Mouse (Mus musculus): ENCODE measurements around the gene Olfr1201. TPM values are rescaled to one million over a fixed set of nuclear protein-coding genes. Genes with fewer than 3 reads are reported as not detected.

Olfr1201 gene
- polyA plus RNA-seq (2014; fragmentation: Illumina TruSeq; extraction: RNeasy Lipid Tissue Mini Kit (QIAGEN cat#74804); ENCODE audit: low read depth, low replicate concordance) = not detected

DNA sequence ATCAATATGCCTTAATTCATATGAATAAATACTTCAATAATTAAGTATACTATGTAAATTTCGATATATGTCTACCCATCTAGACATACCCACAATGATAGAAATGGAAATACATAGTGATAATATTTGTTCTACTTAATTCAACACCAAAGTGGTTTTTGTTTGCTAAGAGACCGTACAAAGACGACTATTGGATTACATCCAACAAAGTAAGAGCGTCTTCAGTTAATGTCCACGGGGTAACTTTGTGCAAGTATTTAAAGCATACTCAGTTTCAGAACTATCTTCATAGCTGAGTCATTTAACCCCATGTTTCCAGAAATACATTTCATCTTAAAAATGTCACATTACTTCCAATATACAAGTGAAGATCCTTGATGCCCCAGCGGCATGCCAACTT, at the start of gene Olfr1201:
Gene Olfr1201 (plus strand): TSS at position 301 of the 400 bp plus-strand sequence.

DNA sequence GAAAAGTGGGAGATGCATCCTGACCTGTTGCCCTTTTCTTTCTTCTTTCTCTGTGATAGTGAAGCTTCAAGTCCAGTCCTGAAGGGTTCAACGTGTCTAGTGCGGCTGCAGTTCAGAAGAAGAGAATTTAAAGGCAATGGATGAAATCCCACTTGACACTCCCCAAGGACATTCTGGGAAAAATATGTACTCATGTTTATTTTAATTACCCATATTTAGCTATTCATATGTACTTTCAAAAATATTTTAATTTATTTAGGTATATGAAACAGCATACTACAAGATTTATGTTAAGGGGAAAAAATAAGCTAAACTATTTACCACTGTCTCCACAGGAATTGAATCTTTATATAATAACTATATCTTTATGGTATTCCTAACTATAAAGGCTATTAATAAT, 41.6 kb upstream of the Olfr1201 start, which contains the start of gene Olfr1198:
Gene Olfr1198 (minus strand): TSS at position 101 of the 400 bp plus-strand sequence.

GRCm38 (mm10) chr2:88760369-88760768, 32.5 kb upstream of the Olfr1201 start, which contains the start of gene Olfr1199:
TSS of gene Olfr1199 (minus strand) at chr2:88760469.

DNA sequence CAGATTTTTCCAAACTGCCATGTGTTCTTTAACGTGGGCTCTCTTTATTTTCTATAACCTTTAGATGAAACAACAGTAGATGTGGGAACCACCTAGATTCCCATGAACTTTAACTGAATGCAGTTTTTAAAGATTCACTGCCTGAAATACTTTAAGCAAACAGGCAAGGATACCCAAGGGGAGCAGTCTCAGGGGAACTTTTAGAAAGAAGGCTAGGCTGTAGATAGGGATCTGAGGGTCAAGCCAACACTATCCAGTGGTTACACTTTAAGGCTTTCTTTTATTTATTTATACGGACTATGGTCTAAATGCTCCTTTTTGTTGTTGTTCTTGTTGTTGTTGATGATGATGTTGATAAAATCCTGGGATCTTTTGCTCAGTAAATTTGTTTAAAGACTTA, 22.4 kb upstream of the Olfr1201 start, which contains the start of gene Olfr1200:
Gene Olfr1200 (minus strand): TSS at position 101 of the 400 bp plus-strand sequence.

DNA sequence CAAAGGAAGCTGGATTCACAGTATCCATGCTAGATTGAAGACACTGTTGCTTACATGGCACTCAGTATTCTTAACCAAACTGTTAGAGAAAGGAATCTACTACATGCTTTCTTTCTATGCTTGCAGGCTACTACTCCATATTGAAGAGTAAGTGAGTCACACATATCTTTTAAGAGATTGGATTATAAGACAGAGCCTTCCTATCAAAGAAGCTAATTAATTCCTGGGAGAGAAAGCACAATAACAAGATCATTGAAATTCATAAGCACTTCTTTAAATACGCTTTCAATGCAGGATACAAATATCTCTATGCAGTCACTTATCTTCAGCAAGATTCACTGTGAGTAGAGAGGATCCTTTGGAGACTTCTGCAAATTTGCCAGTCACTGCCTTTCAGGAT, 21.4 kb downstream of the Olfr1201 start, which contains the start of gene Olfr1202:
Gene Olfr1202 (plus strand): TSS at position 301 of the 400 bp plus-strand sequence.

DNA sequence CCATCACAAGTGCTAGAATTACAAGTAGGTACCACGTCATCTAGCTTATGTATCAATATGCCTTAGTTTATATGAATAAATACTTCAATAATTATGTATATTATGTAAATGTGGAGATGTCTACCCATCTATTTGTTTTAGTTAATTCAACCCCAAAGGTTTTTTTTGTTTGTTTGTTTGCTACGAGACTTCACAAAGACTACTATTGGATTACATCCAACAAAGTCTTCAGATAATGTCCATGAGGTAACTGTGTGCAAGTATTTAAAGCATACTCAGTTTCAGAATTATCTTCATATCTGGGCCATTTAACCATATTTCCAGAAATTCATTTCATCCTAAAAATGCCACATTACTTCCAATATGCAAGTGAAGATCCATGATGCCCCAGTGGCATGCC, 36.6 kb downstream of the Olfr1201 start, which contains the start of gene Olfr1205:
Gene Olfr1205 (plus strand): TSS at position 301 of the 400 bp plus-strand sequence.

Other genes starting within 250 kb of the Olfr1201 start
- not detected for gene Olfr1188, start 236.1 kb upstream of the Olfr1201 start, polyA plus RNA-seq (2014; fragmentation: Illumina TruSeq; extraction: RNeasy Lipid Tissue Mini Kit (QIAGEN cat#74804); ENCODE audit: low read depth, low replicate concordance)
- gene Olfr1189, start 206.6 kb upstream of the Olfr1201 start, polyA plus RNA-seq (2014; fragmentation: Illumina TruSeq; extraction: RNeasy Lipid Tissue Mini Kit (QIAGEN cat#74804); ENCODE audit: low read depth, low replicate concordance) = not detected
- not detected for gene Olfr1191-ps1, start 152.5 kb upstream of the Olfr1201 start, polyA plus RNA-seq (2014; fragmentation: Illumina TruSeq; extraction: RNeasy Lipid Tissue Mini Kit (QIAGEN cat#74804); ENCODE audit: low read depth, low replicate concordance)
- not detected for gene Olfr1192-ps1, start 144.5 kb upstream of the Olfr1201 start, polyA plus RNA-seq (2014; fragmentation: Illumina TruSeq; extraction: RNeasy Lipid Tissue Mini Kit (QIAGEN cat#74804); ENCODE audit: low read depth, low replicate concordance)
- not detected for gene Olfr1193, start 117.4 kb upstream of the Olfr1201 start, polyA plus RNA-seq (2014; fragmentation: Illumina TruSeq; extraction: RNeasy Lipid Tissue Mini Kit (QIAGEN cat#74804); ENCODE audit: low read depth, low replicate concordance)
- gene Olfr1195, start 103.8 kb upstream of the Olfr1201 start, polyA plus RNA-seq (2014; fragmentation: Illumina TruSeq; extraction: RNeasy Lipid Tissue Mini Kit (QIAGEN cat#74804); ENCODE audit: low read depth, low replicate concordance) = not detected
- gene Olfr1196, start 88.4 kb upstream of the Olfr1201 start, polyA plus RNA-seq (2014; fragmentation: Illumina TruSeq; extraction: RNeasy Lipid Tissue Mini Kit (QIAGEN cat#74804); ENCODE audit: low read depth, low replicate concordance) = not detected
- not detected for gene Olfr1197, start 60.7 kb upstream of the Olfr1201 start, polyA plus RNA-seq (2014; fragmentation: Illumina TruSeq; extraction: RNeasy Lipid Tissue Mini Kit (QIAGEN cat#74804); ENCODE audit: low read depth, low replicate concordance)
- gene Olfr1198, start 41.7 kb upstream of the Olfr1201 start, polyA plus RNA-seq (2014; fragmentation: Illumina TruSeq; extraction: RNeasy Lipid Tissue Mini Kit (QIAGEN cat#74804); ENCODE audit: low read depth, low replicate concordance) = not detected
- not detected for gene Olfr1199, start 32.6 kb upstream of the Olfr1201 start, polyA plus RNA-seq (2014; fragmentation: Illumina TruSeq; extraction: RNeasy Lipid Tissue Mini Kit (QIAGEN cat#74804); ENCODE audit: low read depth, low replicate concordance)
- not detected for gene Olfr1200, start 22.5 kb upstream of the Olfr1201 start, polyA plus RNA-seq (2014; fragmentation: Illumina TruSeq; extraction: RNeasy Lipid Tissue Mini Kit (QIAGEN cat#74804); ENCODE audit: low read depth, low replicate concordance)
- not detected for gene Olfr1202, start 21.5 kb downstream of the Olfr1201 start, polyA plus RNA-seq (2014; fragmentation: Illumina TruSeq; extraction: RNeasy Lipid Tissue Mini Kit (QIAGEN cat#74804); ENCODE audit: low read depth, low replicate concordance)
- not detected for gene Olfr1205, start 36.7 kb downstream of the Olfr1201 start, polyA plus RNA-seq (2014; fragmentation: Illumina TruSeq; extraction: RNeasy Lipid Tissue Mini Kit (QIAGEN cat#74804); ENCODE audit: low read depth, low replicate concordance)
- not detected for gene Olfr1204, start 56.3 kb downstream of the Olfr1201 start, polyA plus RNA-seq (2014; fragmentation: Illumina TruSeq; extraction: RNeasy Lipid Tissue Mini Kit (QIAGEN cat#74804); ENCODE audit: low read depth, low replicate concordance)
- not detected for gene Olfr1206, start 70.2 kb downstream of the Olfr1201 start, polyA plus RNA-seq (2014; fragmentation: Illumina TruSeq; extraction: RNeasy Lipid Tissue Mini Kit (QIAGEN cat#74804); ENCODE audit: low read depth, low replicate concordance)
- gene Olfr1208, start 109.3 kb downstream of the Olfr1201 start, polyA plus RNA-seq (2014; fragmentation: Illumina TruSeq; extraction: RNeasy Lipid Tissue Mini Kit (QIAGEN cat#74804); ENCODE audit: low read depth, low replicate concordance) = not detected
- not detected for gene Olfr1209, start 122.1 kb downstream of the Olfr1201 start, polyA plus RNA-seq (2014; fragmentation: Illumina TruSeq; extraction: RNeasy Lipid Tissue Mini Kit (QIAGEN cat#74804); ENCODE audit: low read depth, low replicate concordance)
- gene Olfr1211, start 145.1 kb downstream of the Olfr1201 start, polyA plus RNA-seq (2014; fragmentation: Illumina TruSeq; extraction: RNeasy Lipid Tissue Mini Kit (QIAGEN cat#74804); ENCODE audit: low read depth, low replicate concordance) = not detected
- gene Olfr1212, start 160.9 kb downstream of the Olfr1201 start, polyA plus RNA-seq (2014; fragmentation: Illumina TruSeq; extraction: RNeasy Lipid Tissue Mini Kit (QIAGEN cat#74804); ENCODE audit: low read depth, low replicate concordance) = not detected
- gene Gm13762, start 187.2 kb downstream of the Olfr1201 start, polyA plus RNA-seq (2014; fragmentation: Illumina TruSeq; extraction: RNeasy Lipid Tissue Mini Kit (QIAGEN cat#74804); ENCODE audit: low read depth, low replicate concordance) = not detected
- gene Olfr1214, start 199.6 kb downstream of the Olfr1201 start, polyA plus RNA-seq (2014; fragmentation: Illumina TruSeq; extraction: RNeasy Lipid Tissue Mini Kit (QIAGEN cat#74804); ENCODE audit: low read depth, low replicate concordance) = not detected
- gene Olfr1215, start 213.9 kb downstream of the Olfr1201 start, polyA plus RNA-seq (2014; fragmentation: Illumina TruSeq; extraction: RNeasy Lipid Tissue Mini Kit (QIAGEN cat#74804); ENCODE audit: low read depth, low replicate concordance) = not detected
- gene Olfr1216, start 225.3 kb downstream of the Olfr1201 start, polyA plus RNA-seq (2014; fragmentation: Illumina TruSeq; extraction: RNeasy Lipid Tissue Mini Kit (QIAGEN cat#74804); ENCODE audit: low read depth, low replicate concordance) = not detected
- gene Olfr1217, start 239.0 kb downstream of the Olfr1201 start, polyA plus RNA-seq (2014; fragmentation: Illumina TruSeq; extraction: RNeasy Lipid Tissue Mini Kit (QIAGEN cat#74804); ENCODE audit: low read depth, low replicate concordance) = not detected